Mouse (Mus musculus): Measurements from ENCODE around the gene Slc39a13. TPM values are rescaled to one million over a fixed set of nuclear protein-coding genes. Genes with fewer than 3 reads are reported as not detected.
A peak's percentile ranks its signal among the peaks of the same experiment; 100 is the strongest.

Slc39a13 gene
- polyA plus RNA-seq (2012; rRNA removed) = 11.1 and 11.2 TPM in 2 replicates
- polyA plus RNA-seq (2014; fragmentation: Nextera tagmentation; extraction: Ambion mirVana) = 8.1 and 8.4 TPM in 2 replicates

DNA sequence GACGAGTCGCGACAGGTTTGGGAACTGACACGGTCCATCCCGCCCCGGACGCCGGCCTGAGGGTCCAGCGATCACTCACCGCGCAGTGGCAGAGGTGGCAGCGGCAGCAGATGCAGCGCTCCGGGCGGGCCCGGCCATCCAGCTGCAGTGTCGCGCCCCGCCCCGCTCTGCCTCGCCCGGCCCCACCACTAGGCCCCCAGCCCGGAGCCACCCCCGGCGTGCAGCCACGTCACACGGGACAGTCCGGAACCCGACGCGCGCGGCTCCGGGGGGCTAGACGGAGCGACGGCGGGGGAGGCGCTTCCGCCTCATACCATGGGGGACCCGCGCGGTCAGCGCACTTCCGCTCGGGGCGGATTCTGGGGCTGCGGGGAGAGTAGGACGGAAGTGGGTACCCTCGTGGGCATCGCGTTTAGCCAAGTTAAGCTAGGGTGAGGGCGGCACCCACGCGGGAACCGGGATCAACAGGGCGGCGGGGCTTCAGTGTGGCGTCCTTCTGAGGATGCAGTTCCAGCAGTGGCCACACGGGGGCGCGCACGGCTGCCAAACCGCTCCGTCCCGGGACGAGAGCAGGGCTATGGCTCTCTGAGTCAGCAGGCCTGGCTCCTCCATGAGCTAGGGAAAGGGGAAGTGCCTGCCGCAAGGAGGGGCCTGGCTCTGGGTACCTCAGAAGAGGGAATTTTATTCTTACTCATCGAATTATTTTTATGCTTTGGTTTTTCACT is at the start of gene Slc39a13:
Gene Slc39a13 (minus strand): TSS at position 342 of the 725 bp plus-strand sequence.
- TF ChIP-seq CTCF (IDR thresholded peaks at IDR 0.05; ENCODE audit: low read depth) = peak; percentile 99
- peak; percentile 39; the same call in 1 of the 2 replicates for TF ChIP-seq EP300 (IDR thresholded peaks at IDR 0.05; ENCODE audit: low read depth)
- H3K4me1 ChIP-seq (replicated peaks; ENCODE audit: control insufficient read depth in 2 of 2, insufficient read depth in 2 of 2, low read length in 1 of 2) = peaks cover 0 to 11% of the 10 kb centered on the region in 2 experiments; a peak in 3 of 4 replicates

GRCm38 (mm10) chr2:91119551-91119950 is 49.3 kb upstream of the Slc39a13 start:
- H3K4me1 ChIP-seq (replicated peaks; ENCODE audit: control insufficient read depth in 2 of 2, insufficient read depth in 2 of 2, low read length in 1 of 2) = peaks cover 0 to under 1% of the 10 kb centered on the region in 2 experiments; a peak in 2 of 4 replicates
- no peak overlapping the region for H3K4me2 ChIP-seq (ENCODE audit: low read depth)
- ATAC-seq (ENCODE audit: insufficient read depth) = no peak
- no peak overlapping the region for H3K4me3 ChIP-seq (ENCODE audit: insufficient read depth in 1 of 2, low read depth in 2 of 2, low read length in 2 of 2)
- H3K27ac ChIP-seq = no peak overlapping the region
- no peaks in the 10 kb centered on the region for H3K9me3 ChIP-seq (ENCODE audit: control insufficient read depth, low read length)
- no peaks in the 10 kb centered on the region for H3K27me3 ChIP-seq (ENCODE audit: control insufficient read depth, insufficient read depth, low read length)
- WGBS (ENCODE audit: insufficient replicate concordance) = 63% methylated on average over 6 of the region's 6 CpGs
- no peak for DNase-seq (ENCODE audit: low read depth in 3 of 3, low spot score in 3 of 3)
- H3K36me3 ChIP-seq (replicated peaks; ENCODE audit: control insufficient read depth, insufficient read depth, low read depth) = no peaks in the 10 kb centered on the region
- no peak overlapping the region for H3K9ac ChIP-seq (replicated peaks)
- TF ChIP-seq CTCF (IDR thresholded peaks at IDR 0.05; ENCODE audit: low read depth) (no peak), EP300 (IDR thresholded peaks at IDR 0.05; ENCODE audit: low read depth) (no peak)

More for the DNA sequence above, at the start of gene Slc39a13:
- Histone ChIP-seq H3K9ac (replicated peaks) (peak within 1 kb of the TSS; percentile 72), H3K27ac (peak within 1 kb of the TSS; percentile 46), H3K27me3 (ENCODE audit: control insufficient read depth, insufficient read depth, low read length) (no peaks in the 10 kb centered on the region), H3K4me2 (ENCODE audit: low read depth) (peak within 1 kb of the TSS; percentile 85), H3K36me3 (replicated peaks; ENCODE audit: control insufficient read depth, insufficient read depth, low read depth) (no peaks in the 10 kb centered on the region), H3K9me3 (ENCODE audit: control insufficient read depth, low read length) (no peaks in the 10 kb centered on the region), H3K4me3 (ENCODE audit: insufficient read depth in 1 of 2, low read depth in 2 of 2, low read length in 2 of 2) (peak within 1 kb of the TSS; percentile 68 to 73)
- peak; percentile 96 for ATAC-seq (ENCODE audit: insufficient read depth)
- WGBS (ENCODE audit: insufficient replicate concordance) = under 1% methylated on average over 69 of the region's 69 CpGs
- peak; percentile 77 to 84 (median 81) for DNase-seq (ENCODE audit: low read depth in 3 of 3, low spot score in 3 of 3)

- H3K4me1 ChIP-seq (replicated peaks; ENCODE audit: control insufficient read depth in 2 of 2, insufficient read depth in 2 of 2, low read length in 1 of 2) = peaks cover under 1 to 6% of the 10 kb centered on the region in 2 experiments; a peak in 3 of 4 replicates
- ATAC-seq (ENCODE audit: insufficient read depth) (no peak), DNase-seq (ENCODE audit: low read depth in 3 of 3, low spot score in 3 of 3) (no peak)
- WGBS (ENCODE audit: insufficient replicate concordance) = 83% methylated on average over 19 of the region's 19 CpGs
- H3K4me2 ChIP-seq (ENCODE audit: low read depth) = no peak overlapping the region
- no peaks in the 10 kb centered on the region for H3K36me3 ChIP-seq (replicated peaks; ENCODE audit: control insufficient read depth, insufficient read depth, low read depth)
- TF ChIP-seq EP300 (IDR thresholded peaks at IDR 0.05; ENCODE audit: low read depth) (no peak), CTCF (IDR thresholded peaks at IDR 0.05; ENCODE audit: low read depth) (no peak)
- H3K9ac ChIP-seq (replicated peaks) = no peak overlapping the region
- no peak overlapping the region for H3K4me3 ChIP-seq (ENCODE audit: insufficient read depth in 1 of 2, low read depth in 2 of 2, low read length in 2 of 2)
- no peak overlapping the region for H3K27ac ChIP-seq
- no peaks in the 10 kb centered on the region for H3K27me3 ChIP-seq (ENCODE audit: control insufficient read depth, insufficient read depth, low read length)
- no peaks in the 10 kb centered on the region for H3K9me3 ChIP-seq (ENCODE audit: control insufficient read depth, low read length)
Observed at GRCm38 (mm10) chr2:91119061-91119460, 48.8 kb upstream of the Slc39a13 start.

DNA sequence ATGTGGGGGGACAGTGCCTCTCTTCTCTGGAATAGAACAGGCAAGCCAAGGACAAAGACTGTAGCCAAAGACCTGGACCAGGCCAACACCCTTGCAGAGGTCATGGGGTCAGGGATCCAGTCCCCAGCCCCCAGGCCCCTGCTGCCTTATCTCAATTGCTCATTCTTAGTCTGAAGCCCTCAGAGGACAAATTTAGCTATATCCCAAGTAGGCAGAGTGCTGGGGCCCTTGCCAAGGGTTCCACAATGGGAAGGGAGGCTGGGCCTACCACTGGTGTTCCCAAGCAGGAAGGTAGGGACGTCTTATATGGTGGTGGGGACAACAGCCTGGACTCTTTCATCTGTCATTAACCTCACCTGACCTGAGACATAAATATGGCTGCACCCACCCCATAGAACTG is 48.4 kb upstream of the Slc39a13 start:
- Histone ChIP-seq H3K4me3 (ENCODE audit: insufficient read depth in 1 of 2, low read depth in 2 of 2, low read length in 2 of 2) (no peak overlapping the region), H3K4me2 (ENCODE audit: low read depth) (no peak overlapping the region), H3K27ac (no peak overlapping the region), H3K27me3 (ENCODE audit: control insufficient read depth, insufficient read depth, low read length) (no peaks in the 10 kb centered on the region), H3K9ac (replicated peaks) (no peak overlapping the region), H3K4me1 (replicated peaks; ENCODE audit: control insufficient read depth in 2 of 2, insufficient read depth in 2 of 2, low read length in 1 of 2) (peaks cover 5 to 10% of the 10 kb centered on the region in 2 experiments), H3K36me3 (replicated peaks; ENCODE audit: control insufficient read depth, insufficient read depth, low read depth) (no peaks in the 10 kb centered on the region), H3K9me3 (ENCODE audit: control insufficient read depth, low read length) (no peaks in the 10 kb centered on the region)
- DNase-seq (ENCODE audit: low read depth in 3 of 3, low spot score in 3 of 3) = no peak
- WGBS (ENCODE audit: insufficient replicate concordance) = 46% methylated on average over 1 of the region's 1 CpGs
- TF ChIP-seq CTCF (IDR thresholded peaks at IDR 0.05; ENCODE audit: low read depth) (no peak), EP300 (IDR thresholded peaks at IDR 0.05; ENCODE audit: low read depth) (no peak)
- ATAC-seq (ENCODE audit: insufficient read depth) = no peak

GRCm38 (mm10) chr2:91117585-91118275 is 47.5 kb upstream of the Slc39a13 start, which contains the start of gene Mybpc3:
Mybpc3 (plus strand) TSS chr2:91118144.
- no peak for ATAC-seq (ENCODE audit: insufficient read depth)
- no peak within 1 kb of the TSS for H3K4me2 ChIP-seq (ENCODE audit: low read depth)
- no peak within 1 kb of the TSS for H3K4me3 ChIP-seq (ENCODE audit: insufficient read depth in 1 of 2, low read depth in 2 of 2, low read length in 2 of 2)
- no peak for DNase-seq (ENCODE audit: low read depth in 3 of 3, low spot score in 3 of 3)
- H3K27me3 ChIP-seq (ENCODE audit: control insufficient read depth, insufficient read depth, low read length) = no peaks in the 10 kb centered on the region
- TF ChIP-seq EP300 (IDR thresholded peaks at IDR 0.05; ENCODE audit: low read depth) = no peak
- no peak for TF ChIP-seq CTCF (IDR thresholded peaks at IDR 0.05; ENCODE audit: low read depth)
- H3K9ac ChIP-seq (replicated peaks) = no peak within 1 kb of the TSS
- WGBS (ENCODE audit: insufficient replicate concordance) = 60% methylated on average over 11 of the region's 11 CpGs
- no peak within 1 kb of the TSS for H3K27ac ChIP-seq
- no peaks in the 10 kb centered on the region for H3K9me3 ChIP-seq (ENCODE audit: control insufficient read depth, low read length)
- H3K36me3 ChIP-seq (replicated peaks; ENCODE audit: control insufficient read depth, insufficient read depth, low read depth) = no peaks in the 10 kb centered on the region
- peaks cover 11 to 18% of the 10 kb centered on the region in 2 experiments for H3K4me1 ChIP-seq (replicated peaks; ENCODE audit: control insufficient read depth in 2 of 2, insufficient read depth in 2 of 2, low read length in 1 of 2)
